Mouse (Mus musculus) midbrain, embryonic 13.5 days (tissue): ENCODE measurements around the gene Hirip3. TPM values are rescaled to one million over a fixed set of nuclear protein-coding genes. Genes with fewer than 3 reads are reported as not detected.

Experiments used
- ATAC-seq: fragments of 200-750 bp; cut with Nextera tagmentation; 2 replicates; pipeline ENCODE4 v1.8.0; 2017; ENCODE audit warnings: mild to moderate bottlenecking, moderate TSS enrichment, moderate library complexity
- H3K27ac ChIP-seq: fragments of 300-500 bp; sonication (generic); 2 replicates; pipeline ENCODE4 v1.5.1; 2015; ENCODE audit warnings: inconsistent platforms, mild to moderate bottlenecking, moderate library complexity
- H3K27me3 ChIP-seq: fragments of 300-500 bp; sonication (generic); 2 replicates; pipeline ENCODE4 v1.6.1; 2015; ENCODE audit warnings: mild to moderate bottlenecking, inconsistent platforms
- H3K36me3 ChIP-seq: fragments of 300-500 bp; sonication (generic); 2 replicates; pipeline ENCODE4 v1.6.1; 2015; ENCODE audit warnings: mild to moderate bottlenecking, inconsistent platforms
- H3K4me1 ChIP-seq: fragments of 300-500 bp; sonication (generic); replicated peaks from 2 replicates; pipeline ENCODE4 v1.6.1; 2015; ENCODE audit warnings: inconsistent platforms
- H3K4me2 ChIP-seq: fragments of 300-500 bp; sonication (generic); replicated peaks from 2 replicates; pipeline ENCODE4 v1.6.1; 2015; ENCODE audit warnings: moderate library complexity, mild to moderate bottlenecking, inconsistent platforms
- H3K4me3 ChIP-seq: fragments of 300-500 bp; sonication (generic); replicated peaks from 2 replicates; pipeline ENCODE4 v1.5.1; 2015; ENCODE audit warnings: mild to moderate bottlenecking, inconsistent platforms
- H3K9ac ChIP-seq: fragments of 300-500 bp; sonication (generic); replicated peaks from 2 replicates; pipeline ENCODE4 v1.6.1; 2015; ENCODE audit warnings: mild to moderate bottlenecking, inconsistent platforms
- H3K9me3 ChIP-seq: fragments of 300-500 bp; sonication (generic); 2 replicates; pipeline ENCODE4 v1.6.1; 2016; ENCODE audit warnings: mild to moderate bottlenecking, inconsistent platforms
- WGBS: fragments of 180-500 bp; shearing (Covaris S2); methylation state at CpG from one replicate; pipeline ENCODE4 v1.1.7; 2015; 5-methylcytosine and 5-hydroxymethylcytosine counted together
- polyA plus RNA-seq: library from polyadenylated mRNA; unstranded; fragments of >200 nt; fragmentation: Nextera tagmentation; extraction: Ambion mirVana; gene quantifications from 2 replicates; pipeline ENCODE4 v1.2.1, GENCODE M21; 2015

Gene Hirip3
- polyA plus RNA-seq, 1 experiment from 2014 or later: 28.5 TPM

DNA sequence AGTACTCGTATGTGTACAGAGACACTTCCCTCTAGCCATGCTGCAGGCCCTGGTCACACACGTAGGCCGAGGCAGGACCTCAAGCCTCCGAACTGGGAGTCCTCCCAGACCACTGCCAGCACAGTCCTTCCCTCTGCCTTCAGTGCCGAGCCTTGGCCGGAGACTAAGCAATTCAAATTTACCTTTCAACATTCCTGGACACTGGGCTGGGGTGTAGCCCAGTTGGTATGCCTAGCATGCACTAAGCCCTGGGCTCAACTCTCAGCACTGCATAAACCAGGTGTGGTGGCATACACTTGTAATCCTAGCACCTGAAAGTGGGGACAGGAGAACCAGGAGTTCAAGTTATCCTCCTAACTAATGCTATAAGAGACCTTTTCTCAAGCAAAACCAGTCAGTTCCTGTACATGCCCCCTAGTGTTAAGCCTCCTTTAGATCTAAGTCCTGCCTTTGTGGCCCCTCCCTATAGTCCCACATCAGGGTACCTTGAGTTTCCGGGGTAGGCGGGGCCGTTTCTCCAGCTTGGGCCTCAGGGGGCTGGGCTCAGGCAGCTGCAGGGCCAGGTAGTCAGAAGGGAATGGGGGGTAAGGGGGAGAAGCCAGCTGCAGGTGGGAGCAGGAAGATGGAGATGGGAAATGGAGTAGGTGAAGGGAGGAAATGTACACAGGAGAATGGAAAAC is 4.9 kb upstream of the Hirip3 start:
- H3K9ac ChIP-seq: no peak overlapping the region
- ATAC-seq: no peak
- 78% methylated on average over 9 of the region's 9 CpGs for WGBS

DNA sequence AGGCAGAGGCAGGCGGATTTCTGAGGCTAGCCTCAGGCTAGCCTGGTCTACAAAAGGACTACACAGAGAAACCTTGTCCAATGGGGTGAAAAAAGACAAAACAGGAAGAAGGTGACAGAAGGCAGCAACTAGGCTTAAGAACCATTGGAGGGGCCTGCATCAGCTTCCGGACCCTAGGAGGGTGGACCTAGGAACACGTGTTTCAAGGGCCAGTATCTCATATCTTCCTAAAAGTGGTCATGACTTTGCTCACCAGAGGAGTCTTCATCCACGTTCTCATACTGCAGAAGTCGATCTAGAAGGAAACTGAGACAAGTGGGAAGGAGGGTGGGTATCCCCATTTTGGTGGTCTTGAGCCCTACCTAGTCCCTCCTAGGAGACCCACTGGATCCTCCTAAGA is 785 bp upstream of the Hirip3 start:
- Histone ChIP-seq H3K27ac (no peak overlapping the region), H3K9me3 (no peaks in the 10 kb centered on the region), H3K9ac (peak overlapping the region; percentile 66), H3K4me1 (peaks cover 30% of the 10 kb centered on the region), H3K4me2 (peak overlapping the region; percentile 83), H3K36me3 (peaks cover 60% of the 10 kb centered on the region), H3K4me3 (peak overlapping the region; percentile 66), H3K27me3 (no peaks in the 10 kb centered on the region)
- no peak for ATAC-seq
- WGBS: 79% methylated on average over 5 of the region's 5 CpGs

More for the DNA sequence above, 4.9 kb upstream of the Hirip3 start:
- H3K4me2 ChIP-seq: no peak overlapping the region
- peaks cover 9% of the 10 kb centered on the region for H3K4me1 ChIP-seq
- no peak overlapping the region for H3K27ac ChIP-seq
- no peaks in the 10 kb centered on the region for H3K9me3 ChIP-seq
- H3K4me3 ChIP-seq: no peak overlapping the region
- peaks cover 76% of the 10 kb centered on the region for H3K36me3 ChIP-seq
- no peaks in the 10 kb centered on the region for H3K27me3 ChIP-seq

- WGBS: under 1% methylated on average over 41 of the region's 41 CpGs
- Histone ChIP-seq H3K36me3 (peaks cover 60% of the 10 kb centered on the region), H3K27me3 (no peaks in the 10 kb centered on the region), H3K4me1 (peaks cover 30% of the 10 kb centered on the region), H3K4me3 (peak within 1 kb of the TSS; percentile 66), H3K27ac (peak within 1 kb of the TSS; percentile 84), H3K4me2 (peak within 1 kb of the TSS; percentile 83), H3K9me3 (no peaks in the 10 kb centered on the region), H3K9ac (peak within 1 kb of the TSS; percentile 66)
- ATAC-seq: peak; percentile 81
These were observed 494 bp downstream of the Hirip3 start, which contains the start of gene Ino80e for GRCm38 (mm10) chr7:126862147-126862784. Ino80e (minus strand) TSS chr7:126862377.

DNA sequence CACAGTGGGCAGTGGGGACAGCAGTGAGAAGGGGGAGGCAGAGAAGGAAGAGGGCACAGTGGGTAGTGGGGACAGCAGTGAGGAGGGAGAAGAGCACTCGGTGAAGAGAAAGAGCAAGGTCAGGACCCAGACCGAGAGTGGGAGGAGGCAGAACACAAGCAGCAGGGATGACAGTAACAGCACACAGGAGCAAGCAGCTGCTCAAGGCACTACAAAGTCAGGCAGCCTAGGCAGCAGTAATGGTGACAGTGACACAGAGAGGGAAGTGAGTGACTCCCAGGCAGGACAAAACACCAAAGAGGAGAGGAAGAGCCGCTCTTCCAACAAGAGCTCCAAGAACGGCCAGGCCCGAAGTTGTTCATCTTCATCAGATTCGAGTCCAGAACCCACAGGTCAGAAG is 2.0 kb downstream of the Hirip3 start:
- peaks cover 65% of the 10 kb centered on the region for H3K36me3 ChIP-seq
- H3K4me2 ChIP-seq: peak overlapping the region; percentile 83
- peak overlapping the region; percentile 66 for H3K9ac ChIP-seq
- no peaks in the 10 kb centered on the region for H3K9me3 ChIP-seq
- H3K27me3 ChIP-seq: no peaks in the 10 kb centered on the region
- peak overlapping the region; percentile 66 for H3K4me3 ChIP-seq
- H3K27ac ChIP-seq: peak overlapping the region; percentile 84
- peaks cover 30% of the 10 kb centered on the region for H3K4me1 ChIP-seq
- WGBS: 68% methylated on average over 6 of the region's 6 CpGs
- no peak for ATAC-seq

- 86% methylated on average over 2 of the region's 2 CpGs for WGBS
- no peak overlapping the region for H3K27ac ChIP-seq
- H3K27me3 ChIP-seq: no peaks in the 10 kb centered on the region
- no peaks in the 10 kb centered on the region for H3K9me3 ChIP-seq
- no peak overlapping the region for H3K9ac ChIP-seq
- peaks cover 88% of the 10 kb centered on the region for H3K36me3 ChIP-seq
- H3K4me3 ChIP-seq: no peak overlapping the region
- ATAC-seq: no peak
- peaks cover 20% of the 10 kb centered on the region for H3K4me1 ChIP-seq
- no peak overlapping the region for H3K4me2 ChIP-seq
These were observed 5.8 kb downstream of the Hirip3 start for GRCm38 (mm10) chr7:126867534-126867933.

GRCm38 (mm10) chr7:126868003-126868402 is 6.2 kb downstream of the Hirip3 start:
- H3K27ac ChIP-seq: no peak overlapping the region
- ATAC-seq: no peak
- no peak overlapping the region for H3K4me2 ChIP-seq
- H3K27me3 ChIP-seq: no peaks in the 10 kb centered on the region
- H3K36me3 ChIP-seq: peaks cover 93% of the 10 kb centered on the region
- 83% methylated on average over 12 of the region's 12 CpGs for WGBS
- no peak overlapping the region for H3K9ac ChIP-seq
- H3K4me3 ChIP-seq: no peak overlapping the region
- no peaks in the 10 kb centered on the region for H3K9me3 ChIP-seq
- peaks cover 15% of the 10 kb centered on the region for H3K4me1 ChIP-seq

DNA sequence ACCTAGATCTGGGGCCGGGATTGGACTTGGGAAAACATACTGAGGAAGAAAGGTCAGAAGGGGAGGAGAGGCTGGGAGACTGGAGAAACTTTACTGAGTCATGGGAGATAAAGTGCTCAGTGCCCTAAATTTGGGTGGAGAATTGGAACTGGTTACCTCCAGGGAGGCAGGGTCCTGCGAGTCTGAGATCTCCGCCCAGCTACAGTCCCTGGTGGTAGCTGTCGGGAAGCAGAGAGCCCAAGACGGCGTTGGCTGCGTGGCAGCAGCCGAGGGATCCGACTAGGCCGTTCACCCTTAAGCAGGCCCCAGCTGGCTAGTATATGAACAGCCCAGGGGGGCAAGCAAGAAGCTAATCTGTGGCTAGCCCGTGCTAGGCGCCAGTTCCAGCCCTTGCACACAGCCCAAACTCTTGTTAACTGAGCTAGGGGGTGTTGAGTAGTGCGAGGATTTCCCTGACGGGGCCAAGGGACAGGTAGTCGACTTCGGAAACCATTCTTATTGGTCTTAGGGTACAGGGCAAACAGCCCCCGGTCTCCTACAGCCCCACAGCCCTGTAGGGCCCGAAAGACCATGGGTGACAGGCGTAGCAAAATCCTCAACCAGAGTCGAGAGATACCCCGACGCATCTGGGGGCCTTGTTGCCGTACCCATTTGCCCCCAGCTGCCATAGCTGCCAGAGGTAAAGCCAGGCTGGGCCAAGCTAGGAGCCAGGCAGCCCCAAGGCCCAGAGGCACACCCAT is 8.2 kb downstream of the Hirip3 start:
- H3K9ac ChIP-seq: no peak overlapping the region
- no peaks in the 10 kb centered on the region for H3K27me3 ChIP-seq
- H3K9me3 ChIP-seq: no peaks in the 10 kb centered on the region
- peaks cover 100% of the 10 kb centered on the region for H3K36me3 ChIP-seq
- no peak overlapping the region for H3K4me3 ChIP-seq
- no peak overlapping the region for H3K4me2 ChIP-seq
- H3K27ac ChIP-seq: no peak overlapping the region
- no peak for ATAC-seq
- 94% methylated on average over 23 of the region's 23 CpGs for WGBS
- H3K4me1 ChIP-seq: no peaks in the 10 kb centered on the region

DNA sequence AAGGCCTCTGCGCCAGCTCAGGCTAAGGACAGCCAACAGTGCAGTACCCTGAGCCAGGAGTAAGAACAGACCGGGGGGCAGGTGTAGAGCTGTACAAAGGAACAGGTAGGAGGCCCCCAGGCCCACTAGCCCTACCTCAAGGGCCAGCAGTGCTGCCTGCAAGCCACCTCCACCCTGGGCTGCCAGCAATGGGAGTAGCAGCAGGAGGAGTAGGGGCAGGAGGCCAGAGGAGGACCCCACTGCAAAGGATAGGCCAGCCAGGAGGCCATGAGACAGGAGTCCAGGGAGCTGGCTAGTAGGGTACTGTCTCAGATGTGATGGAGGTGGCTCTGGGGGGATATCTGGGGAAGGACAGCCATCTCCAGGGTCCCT is 8.7 kb downstream of the Hirip3 start:
- Histone ChIP-seq H3K36me3 (peaks cover 100% of the 10 kb centered on the region), H3K4me1 (no peaks in the 10 kb centered on the region), H3K9ac (no peak overlapping the region), H3K4me3 (no peak overlapping the region), H3K27ac (no peak overlapping the region), H3K9me3 (no peaks in the 10 kb centered on the region), H3K4me2 (no peak overlapping the region), H3K27me3 (no peaks in the 10 kb centered on the region)
- WGBS: 100% methylated on average over 2 of the region's 2 CpGs
- ATAC-seq: no peak

DNA sequence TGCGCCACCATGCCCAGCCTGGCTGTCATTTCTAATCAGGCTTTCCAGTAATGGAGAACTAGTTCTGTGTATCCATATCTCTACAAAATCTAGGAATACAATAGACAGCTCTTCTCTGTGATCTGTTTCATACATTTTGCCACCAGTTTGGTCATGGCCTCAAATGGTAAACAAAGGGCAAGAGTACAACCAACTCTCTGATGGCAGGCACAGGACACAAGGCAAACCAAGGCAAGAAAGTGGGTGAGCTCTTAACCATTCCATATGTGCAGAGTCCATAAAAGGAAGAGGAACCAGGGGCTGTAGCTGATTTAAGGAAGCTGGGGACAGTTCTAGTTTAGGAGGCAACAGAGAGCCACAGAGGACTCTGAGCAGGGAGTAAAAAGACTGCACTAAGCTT is 15.5 kb downstream of the Hirip3 start:
- H3K9ac ChIP-seq: no peak overlapping the region
- no peak overlapping the region for H3K27ac ChIP-seq
- no peak overlapping the region for H3K4me3 ChIP-seq
- no peak overlapping the region for H3K4me2 ChIP-seq
- no peaks in the 10 kb centered on the region for H3K27me3 ChIP-seq
- 100% methylated on average over 1 of the region's 1 CpGs for WGBS
- no peak for ATAC-seq
- H3K9me3 ChIP-seq: no peaks in the 10 kb centered on the region
- H3K4me1 ChIP-seq: peaks cover 22% of the 10 kb centered on the region
- H3K36me3 ChIP-seq: peaks cover 83% of the 10 kb centered on the region

DNA sequence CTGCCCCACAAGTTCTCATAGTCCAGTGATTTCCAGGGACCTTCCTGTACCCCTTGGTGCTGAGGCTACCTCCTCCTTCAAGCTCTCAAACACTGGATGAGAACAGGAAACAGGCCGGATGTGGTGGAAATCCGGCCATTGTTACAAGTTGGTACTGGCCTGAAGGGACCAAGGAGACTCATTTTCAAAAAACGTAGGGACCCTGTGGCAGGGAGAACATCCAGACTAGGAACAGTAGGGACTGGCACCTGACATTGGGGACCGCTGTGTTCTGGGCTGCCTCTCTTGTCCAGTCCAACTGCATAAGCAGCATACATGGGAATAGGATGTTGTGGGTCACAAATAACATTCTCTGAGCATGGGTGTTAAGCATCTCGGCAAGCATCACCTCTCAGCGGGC is 19.3 kb downstream of the Hirip3 start:
- Histone ChIP-seq H3K9me3 (no peaks in the 10 kb centered on the region), H3K27ac (no peak overlapping the region; the same call in 1 of the 2 replicates), H3K27me3 (no peaks in the 10 kb centered on the region), H3K9ac (peak overlapping the region; percentile 91), H3K4me1 (peaks cover 37% of the 10 kb centered on the region), H3K4me2 (peak overlapping the region; percentile 93), H3K36me3 (peaks cover 44% of the 10 kb centered on the region), H3K4me3 (peak overlapping the region; percentile 69)
- WGBS: 83% methylated on average over 6 of the region's 6 CpGs
- no peak for ATAC-seq

DNA sequence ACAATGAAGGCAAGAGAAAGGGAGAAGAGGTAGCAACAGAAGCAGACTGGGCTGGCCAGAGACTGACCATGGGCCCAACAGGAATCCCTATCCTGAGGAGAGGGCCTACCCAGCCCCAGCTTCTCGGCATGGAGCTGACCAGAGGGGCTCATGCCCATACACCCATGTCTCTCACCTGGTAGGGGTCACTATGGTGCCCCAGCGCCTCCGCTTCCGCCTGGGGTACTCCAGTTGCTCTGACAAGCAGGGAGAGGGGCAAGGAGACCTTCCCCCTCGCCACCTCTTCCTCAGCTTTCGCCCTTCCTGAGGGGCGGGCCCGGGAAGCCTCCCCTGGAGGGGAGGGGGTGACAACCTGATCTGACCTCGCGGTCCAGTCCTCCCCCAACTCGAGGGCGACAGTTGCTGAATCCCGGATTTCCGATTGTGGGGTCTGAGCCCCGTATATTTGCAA is 22.0 kb downstream of the Hirip3 start:
- WGBS: 2% methylated on average over 15 of the region's 15 CpGs
- Histone ChIP-seq H3K4me2 (peak overlapping the region; percentile 93), H3K4me3 (peak overlapping the region; percentile 69), H3K27me3 (no peaks in the 10 kb centered on the region), H3K4me1 (peaks cover 37% of the 10 kb centered on the region), H3K27ac (peak overlapping the region; percentile 96), H3K9ac (peak overlapping the region; percentile 91), H3K9me3 (no peaks in the 10 kb centered on the region), H3K36me3 (peaks cover 19% of the 10 kb centered on the region)
- no peak for ATAC-seq
